Mouse (Mus musculus) stomach, embryonic 14.5 days (tissue): ENCODE results near the gene Cyp2c23. TPM values are rescaled to one million over a fixed set of nuclear protein-coding genes. Genes with fewer than 3 reads are reported as not detected.
A peak's percentile ranks its signal among the peaks of the same experiment; 100 is the strongest.

Experiments
- ATAC-seq: fragments of 200-750 bp; cut with Nextera tagmentation; 2 replicates; pipeline ENCODE4 v1.8.0; 2017; ENCODE audit warnings: low read depth, moderate TSS enrichment; ENCODE audit not compliant: insufficient number of reproducible peaks, insufficient read depth, low FRiP score
- H3K27ac ChIP-seq: fragments of 300-500 bp; sonication (generic); 2 replicates; pipeline ENCODE4 v1.5.1; 2014; ENCODE audit warnings: mild to moderate bottlenecking, low read length, moderate library complexity, mixed read lengths
- H3K27me3 ChIP-seq: fragments of 300-500 bp; sonication (generic); 2 replicates; pipeline ENCODE4 v1.6.1; 2014; ENCODE audit warnings: low read length, control low read depth, mixed read lengths; ENCODE audit not compliant: control insufficient read depth, insufficient read depth
- H3K36me3 ChIP-seq: fragments of 300-500 bp; sonication (generic); 2 replicates; pipeline ENCODE4 v1.6.1; 2014; ENCODE audit warnings: mild to moderate bottlenecking, control low read depth, low read length, moderate library complexity, mixed read lengths; ENCODE audit not compliant: control insufficient read depth, insufficient read depth
- H3K4me1 ChIP-seq: fragments of 300-500 bp; sonication (generic); 2 replicates; pipeline ENCODE4 v1.6.1; 2014; ENCODE audit warnings: low read length, control low read depth, mixed read lengths; ENCODE audit not compliant: control insufficient read depth, insufficient read depth
- H3K4me2 ChIP-seq: fragments of 300-500 bp; sonication (generic); replicated peaks from 2 replicates; pipeline ENCODE4 v1.6.1; 2014; ENCODE audit warnings: low read depth, low read length, control low read depth
- H3K4me3 ChIP-seq: fragments of 300-500 bp; sonication (generic); 2 replicates; pipeline ENCODE4 v1.5.1; 2014; ENCODE audit warnings: low read depth, low read length, control low read depth
- H3K9ac ChIP-seq: fragments of 300-500 bp; sonication (generic); replicated peaks from 2 replicates; pipeline ENCODE4 v1.6.1; 2014; ENCODE audit warnings: low read depth, mild to moderate bottlenecking, control low read depth, low read length, moderate library complexity, mixed read lengths
- H3K9me3 ChIP-seq: fragments of 300-500 bp; sonication (generic); 2 replicates; pipeline ENCODE4 v1.6.1; 2016; ENCODE audit warnings: low read depth, low read length, control low read depth; ENCODE audit not compliant: control insufficient read depth
- WGBS: fragments of 180-500 bp; shearing (Covaris S2); extraction: QIAGEN DNeasy Blood & Tissue Kit; methylation state at CpG from one replicate; pipeline ENCODE4 v1.1.7; 2014; 5-methylcytosine and 5-hydroxymethylcytosine counted together
- polyA plus RNA-seq: library from polyadenylated mRNA; unstranded; fragments of >200 nt; fragmentation: Nextera tagmentation; extraction: Ambion mirVana; gene quantifications from 2 replicates; pipeline ENCODE4 v1.2.1, GENCODE M21; 2014

Gene Cyp2c23
- polyA plus RNA-seq, 1 experiment from 2014 or later: 1.7 TPM

DNA sequence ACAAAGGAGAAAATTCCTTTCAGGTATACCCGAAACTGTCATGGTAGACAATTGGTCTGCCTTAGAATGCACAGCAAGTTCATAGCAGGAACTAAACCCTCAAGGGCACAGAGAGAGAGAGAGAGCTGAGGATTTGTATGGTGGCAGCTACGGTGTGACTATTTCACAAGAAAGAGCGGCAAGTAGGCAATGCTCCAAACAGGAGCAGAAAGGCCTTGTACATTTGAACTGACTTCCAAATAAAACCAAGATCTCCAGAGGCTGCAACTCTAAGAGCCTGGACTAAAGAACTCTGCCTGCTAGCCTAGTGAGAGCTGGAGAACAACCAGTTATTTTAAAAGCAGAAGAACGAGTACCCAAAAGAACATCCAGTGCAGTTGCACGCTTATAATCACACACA, 13.1 kb upstream of the Cyp2c23 start:
- WGBS: 88% methylated on average over 5 of the region's 5 CpGs
- ATAC-seq: no peak
- H3K4me3 ChIP-seq: no peak overlapping the region

GRCm38 (mm10) chr19:44033396-44033795, 4.4 kb upstream of the Cyp2c23 start:
- Histone ChIP-seq H3K9ac (no peak overlapping the region), H3K27ac (no peak overlapping the region), H3K4me1 (no peaks in the 10 kb centered on the region), H3K4me3 (no peak overlapping the region), H3K36me3 (peaks cover 9% of the 10 kb centered on the region), H3K4me2 (no peak overlapping the region), H3K27me3 (no peaks in the 10 kb centered on the region), H3K9me3 (no peaks in the 10 kb centered on the region)
- no peak for ATAC-seq
- 91% methylated on average over 5 of the region's 5 CpGs for WGBS

More for the DNA sequence above, 13.1 kb upstream of the Cyp2c23 start:
- peaks cover 25% of the 10 kb centered on the region for H3K36me3 ChIP-seq
- no peaks in the 10 kb centered on the region for H3K27me3 ChIP-seq
- no peaks in the 10 kb centered on the region for H3K4me1 ChIP-seq
- no peaks in the 10 kb centered on the region for H3K9me3 ChIP-seq
- no peak overlapping the region for H3K4me2 ChIP-seq
- no peak overlapping the region for H3K27ac ChIP-seq
- H3K9ac ChIP-seq: no peak overlapping the region

- no peak for ATAC-seq
- H3K27ac ChIP-seq: no peak overlapping the region
- no peak overlapping the region for H3K4me2 ChIP-seq
- H3K4me1 ChIP-seq: no peaks in the 10 kb centered on the region
- H3K9ac ChIP-seq: no peak overlapping the region
- H3K27me3 ChIP-seq: no peaks in the 10 kb centered on the region
- 86% methylated on average over 11 of the region's 11 CpGs for WGBS
- no peaks in the 10 kb centered on the region for H3K9me3 ChIP-seq
- H3K4me3 ChIP-seq: no peak overlapping the region
- H3K36me3 ChIP-seq: no peaks in the 10 kb centered on the region; the same call in 1 of the 2 replicates
These were observed 3.2 kb upstream of the Cyp2c23 start for GRCm38 (mm10) chr19:44032046-44032744.

GRCm38 (mm10) chr19:44030024-44030423, 1.0 kb upstream of the Cyp2c23 start:
- peak; percentile 71; the same call in 1 of the 2 replicates for ATAC-seq
- Histone ChIP-seq H3K27me3 (no peaks in the 10 kb centered on the region), H3K4me2 (no peak overlapping the region), H3K36me3 (no peaks in the 10 kb centered on the region), H3K9ac (no peak overlapping the region), H3K27ac (no peak overlapping the region), H3K4me3 (no peak overlapping the region), H3K9me3 (no peaks in the 10 kb centered on the region), H3K4me1 (no peaks in the 10 kb centered on the region)
- WGBS: 82% methylated on average over 5 of the region's 5 CpGs

DNA sequence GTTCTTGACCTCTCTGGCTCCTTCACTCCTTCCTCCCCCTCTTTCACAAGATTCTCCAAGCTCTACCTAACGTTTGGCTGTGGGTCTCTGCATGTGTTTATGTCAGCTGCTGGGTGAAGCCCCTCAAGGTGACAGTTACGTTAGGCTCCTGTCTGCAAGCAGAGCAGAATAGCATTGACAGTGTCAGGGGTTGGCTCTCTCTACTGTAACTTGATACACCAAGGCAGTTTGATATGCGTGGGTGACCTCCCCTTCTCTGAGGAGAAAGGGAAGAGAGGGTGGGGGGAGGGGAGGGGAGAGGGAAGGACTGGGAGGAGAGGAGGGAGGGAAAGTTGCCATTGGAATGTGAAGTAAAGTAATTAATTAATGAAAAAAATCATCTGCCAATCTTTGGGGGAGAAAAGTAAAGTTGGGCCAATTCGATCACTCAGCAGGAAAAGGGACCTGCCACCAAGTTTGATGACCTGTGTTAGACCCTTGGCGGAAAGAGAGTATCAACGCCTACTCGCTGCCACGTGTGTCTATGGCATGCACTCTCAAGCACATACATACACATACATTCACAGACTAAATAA, 2.0 kb downstream of the Cyp2c23 start:
- H3K9me3 ChIP-seq: no peaks in the 10 kb centered on the region
- H3K9ac ChIP-seq: no peak overlapping the region
- 61% methylated on average over 8 of the region's 8 CpGs for WGBS
- H3K4me1 ChIP-seq: no peaks in the 10 kb centered on the region
- no peak overlapping the region for H3K4me3 ChIP-seq
- no peak overlapping the region for H3K27ac ChIP-seq
- H3K4me2 ChIP-seq: no peak overlapping the region
- no peaks in the 10 kb centered on the region for H3K27me3 ChIP-seq
- ATAC-seq: no peak
- no peaks in the 10 kb centered on the region for H3K36me3 ChIP-seq

GRCm38 (mm10) chr19:44024921-44025585, 4.0 kb downstream of the Cyp2c23 start:
- no peaks in the 10 kb centered on the region for H3K4me1 ChIP-seq
- H3K27me3 ChIP-seq: no peaks in the 10 kb centered on the region
- no peak overlapping the region for H3K27ac ChIP-seq
- no peaks in the 10 kb centered on the region for H3K9me3 ChIP-seq
- H3K9ac ChIP-seq: no peak overlapping the region
- H3K4me2 ChIP-seq: no peak overlapping the region
- H3K36me3 ChIP-seq: no peaks in the 10 kb centered on the region
- no peak overlapping the region for H3K4me3 ChIP-seq
- no peak for ATAC-seq
- WGBS: 85% methylated on average over 13 of the region's 13 CpGs

DNA sequence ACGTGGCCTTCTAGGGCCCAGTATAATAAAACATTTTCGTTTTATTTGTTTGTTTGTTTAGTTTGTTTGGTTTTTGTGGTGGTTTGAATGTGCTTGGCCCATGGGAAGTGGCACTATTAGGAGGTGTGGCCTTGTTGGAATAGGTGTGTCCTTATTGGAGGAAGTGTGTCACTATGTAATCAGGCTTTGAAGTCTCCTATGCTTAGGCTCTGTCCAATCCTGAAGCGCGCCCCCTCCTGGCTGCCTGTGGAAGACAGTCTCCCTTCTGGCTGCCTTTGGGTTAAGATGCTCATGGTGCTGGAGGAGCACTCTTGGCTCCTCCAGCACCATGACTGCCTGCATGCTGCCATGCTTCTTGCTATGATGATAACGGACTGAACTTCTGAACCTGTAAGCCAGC, 5.9 kb downstream of the Cyp2c23 start:
- Histone ChIP-seq H3K4me2 (no peak overlapping the region), H3K9me3 (no peaks in the 10 kb centered on the region), H3K36me3 (no peaks in the 10 kb centered on the region), H3K27ac (no peak overlapping the region), H3K4me3 (no peak overlapping the region), H3K9ac (no peak overlapping the region), H3K4me1 (no peaks in the 10 kb centered on the region), H3K27me3 (no peaks in the 10 kb centered on the region)
- WGBS: 73% methylated on average over 5 of the region's 5 CpGs
- no peak for ATAC-seq

DNA sequence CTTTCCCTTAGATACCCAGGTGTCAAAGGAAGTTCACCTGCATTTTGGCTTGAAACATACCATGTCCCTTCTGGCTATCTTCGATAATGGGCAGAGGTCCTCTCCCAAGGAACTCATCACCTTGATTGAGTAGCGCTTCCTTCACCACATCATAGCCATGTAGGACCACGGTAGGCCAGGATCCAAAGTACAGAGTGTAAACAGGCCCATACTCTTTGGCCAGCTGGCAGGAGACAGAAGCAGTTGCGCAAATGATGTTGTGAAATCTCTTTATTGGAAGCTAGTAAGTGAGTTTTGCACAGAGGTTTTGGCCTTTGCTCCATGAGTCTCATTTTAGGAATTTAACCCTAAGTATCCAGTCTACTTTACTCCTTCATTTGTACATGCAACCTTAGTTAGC, 7.5 kb downstream of the Cyp2c23 start:
- no peak for ATAC-seq
- H3K9me3 ChIP-seq: no peaks in the 10 kb centered on the region
- H3K9ac ChIP-seq: no peak overlapping the region
- H3K4me1 ChIP-seq: peaks cover 4% of the 10 kb centered on the region; the same call in 1 of the 2 replicates
- 81% methylated on average over 4 of the region's 4 CpGs for WGBS
- H3K4me2 ChIP-seq: no peak overlapping the region
- H3K36me3 ChIP-seq: no peaks in the 10 kb centered on the region
- H3K4me3 ChIP-seq: no peak overlapping the region
- H3K27me3 ChIP-seq: no peaks in the 10 kb centered on the region
- H3K27ac ChIP-seq: no peak overlapping the region
